Mouse (Mus musculus) E14TG2a.4 (cell line): Measurements from ENCODE around the gene Tsc22d2.

Experiments
- CTCF ChIP-seq: conservative IDR thresholded peaks from 2 replicates; pipeline ENCODE4 v1.5.1; 2014; ENCODE audit warnings: low read length
- NANOG ChIP-seq: IDR thresholded peaks from 2 replicates; pipeline ENCODE4 v1.6.1; 2014; ENCODE audit warnings: borderline replicate concordance, low read length, mixed read lengths

GRCm38 (mm10) chr3:58376713-58377112, 37.8 kb upstream of the Tsc22d2 start:
- TF ChIP-seq NANOG (no peak), CTCF (no peak)
